Mouse (Mus musculus): ENCODE results near the gene Chst7. TPM values are rescaled to one million over a fixed set of nuclear protein-coding genes. Genes with fewer than 3 reads are reported as not detected.

Gene Chst7
- polyA plus RNA-seq, 1 experiment from 2014 or later = 3.4 TPM

DNA sequence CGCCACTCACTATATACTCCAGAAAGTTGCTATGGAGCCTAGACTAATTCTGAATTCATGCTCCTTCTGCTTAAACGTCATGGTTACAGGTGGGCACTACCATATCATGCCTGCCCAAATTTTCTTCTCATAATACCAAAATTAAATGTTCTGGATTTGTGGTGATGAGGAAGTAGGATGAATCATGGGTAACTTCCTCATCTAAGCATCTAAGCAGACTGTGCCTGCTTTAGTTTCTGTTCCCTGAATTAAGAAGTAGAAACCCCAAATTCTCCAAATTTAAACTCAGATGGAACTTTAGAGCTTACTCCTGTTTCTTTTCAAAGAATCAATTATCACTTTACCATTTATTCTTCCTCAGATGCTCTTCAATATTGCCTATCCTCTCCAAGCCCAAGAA lies 58.4 kb downstream of the Chst7 start:
- Histone ChIP-seq H3K4me3 (ENCODE audit: low read depth, low read length) (no peak overlapping the region), H3K36me3 (ENCODE audit: control insufficient read depth, insufficient read depth, low read length) (no peaks in the 10 kb centered on the region), H3K27me3 (ENCODE audit: control insufficient read depth, insufficient read depth, low read length) (no peaks in the 10 kb centered on the region), H3K27ac (ENCODE audit: low read length) (no peak overlapping the region), H3K9ac (replicated peaks; ENCODE audit: low read depth, low read length) (no peak overlapping the region), H3K4me1 (ENCODE audit: control insufficient read depth, insufficient read depth, low read length) (no peaks in the 10 kb centered on the region), H3K4me2 (replicated peaks; ENCODE audit: low read depth, low read length) (no peak overlapping the region), H3K9me3 (ENCODE audit: control insufficient read depth, low read depth, low read length) (no peaks in the 10 kb centered on the region)
- 81% methylated on average over 2 of the region's 2 CpGs for WGBS
- ATAC-seq (ENCODE audit: insufficient number of reproducible peaks, insufficient read depth, low FRiP score, low read depth) = no peak

DNA sequence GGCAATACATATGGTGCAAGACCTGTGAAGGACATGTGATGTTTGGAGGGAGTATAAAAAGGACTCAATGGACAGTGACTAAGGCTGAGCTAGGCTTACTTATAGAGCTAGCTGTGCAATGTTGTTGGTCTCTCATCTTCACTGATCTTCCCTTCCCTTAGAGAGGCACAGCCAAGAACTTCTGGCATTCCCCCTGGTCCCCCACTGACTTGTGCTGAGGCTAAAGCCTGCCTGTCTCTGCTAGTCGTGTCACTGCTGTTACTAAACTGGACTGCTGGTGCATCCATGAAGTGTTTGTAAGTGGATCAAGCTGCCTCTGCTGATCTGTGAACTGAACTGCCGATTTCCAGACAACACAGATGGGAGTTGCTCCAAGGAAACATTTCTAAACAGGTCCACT lies 66.1 kb downstream of the Chst7 start:
- H3K9me3 ChIP-seq (ENCODE audit: control insufficient read depth, low read depth, low read length) = no peaks in the 10 kb centered on the region
- ATAC-seq (ENCODE audit: insufficient number of reproducible peaks, insufficient read depth, low FRiP score, low read depth) = no peak
- no peak overlapping the region for H3K9ac ChIP-seq (replicated peaks; ENCODE audit: low read depth, low read length)
- H3K4me2 ChIP-seq (replicated peaks; ENCODE audit: low read depth, low read length) = no peak overlapping the region
- H3K4me3 ChIP-seq (ENCODE audit: low read depth, low read length) = no peak overlapping the region
- WGBS = 72% methylated on average over 2 of the region's 2 CpGs
- H3K4me1 ChIP-seq (ENCODE audit: control insufficient read depth, insufficient read depth, low read length) = no peaks in the 10 kb centered on the region
- no peak overlapping the region for H3K27ac ChIP-seq (ENCODE audit: low read length)
- no peaks in the 10 kb centered on the region for H3K27me3 ChIP-seq (ENCODE audit: control insufficient read depth, insufficient read depth, low read length)
- no peaks in the 10 kb centered on the region for H3K36me3 ChIP-seq (ENCODE audit: control insufficient read depth, insufficient read depth, low read length)

DNA sequence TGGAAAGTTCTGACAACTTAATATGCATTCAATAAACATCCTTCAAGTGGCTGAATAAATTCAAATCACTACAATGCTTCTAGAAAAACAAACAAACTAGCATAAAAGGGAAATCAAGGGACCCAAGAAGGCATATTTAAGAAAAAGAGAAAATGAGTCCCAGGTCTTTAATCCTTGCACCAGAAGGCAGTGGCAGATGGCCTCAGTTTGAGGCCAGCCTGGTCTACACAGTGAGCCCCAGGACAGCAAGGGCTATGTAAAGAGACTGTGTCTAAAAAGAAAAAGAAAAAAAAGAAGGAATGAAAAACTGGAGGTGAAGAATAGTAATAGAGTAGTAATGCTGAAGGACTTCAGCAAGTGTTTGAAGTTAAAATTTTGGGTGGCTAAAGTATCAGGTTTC lies 69.6 kb downstream of the Chst7 start:
- Histone ChIP-seq H3K4me1 (ENCODE audit: control insufficient read depth, insufficient read depth, low read length) (no peaks in the 10 kb centered on the region), H3K9me3 (ENCODE audit: control insufficient read depth, low read depth, low read length) (no peaks in the 10 kb centered on the region), H3K9ac (replicated peaks; ENCODE audit: low read depth, low read length) (no peak overlapping the region), H3K4me3 (ENCODE audit: low read depth, low read length) (no peak overlapping the region), H3K27me3 (ENCODE audit: control insufficient read depth, insufficient read depth, low read length) (no peaks in the 10 kb centered on the region), H3K4me2 (replicated peaks; ENCODE audit: low read depth, low read length) (no peak overlapping the region), H3K36me3 (ENCODE audit: control insufficient read depth, insufficient read depth, low read length) (no peaks in the 10 kb centered on the region), H3K27ac (ENCODE audit: low read length) (no peak overlapping the region)
- ATAC-seq (ENCODE audit: insufficient number of reproducible peaks, insufficient read depth, low FRiP score, low read depth) = no peak

DNA sequence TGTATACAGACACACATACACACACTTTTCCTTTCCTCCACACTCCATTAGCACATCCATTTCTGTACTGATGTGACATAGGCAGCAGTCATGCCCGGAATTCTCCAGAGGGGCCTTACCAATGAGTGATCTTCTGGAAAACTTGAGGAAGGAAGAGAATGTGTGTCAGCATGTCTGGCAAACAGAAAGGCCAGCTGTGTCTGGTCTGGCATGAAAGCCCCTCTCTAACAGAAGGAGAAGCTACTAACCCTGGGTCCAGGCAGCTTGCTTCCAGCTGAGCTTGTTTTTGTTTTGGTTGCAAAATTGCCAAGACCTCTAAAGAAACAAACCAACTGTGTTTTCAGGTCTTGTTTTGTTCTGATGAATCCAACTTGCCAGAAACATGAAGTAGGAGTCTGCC lies 70.1 kb downstream of the Chst7 start:
- H3K27me3 ChIP-seq (ENCODE audit: control insufficient read depth, insufficient read depth, low read length) = no peaks in the 10 kb centered on the region
- no peak for ATAC-seq (ENCODE audit: insufficient number of reproducible peaks, insufficient read depth, low FRiP score, low read depth)
- 85% methylated on average over 1 of the region's 1 CpGs for WGBS
- H3K4me1 ChIP-seq (ENCODE audit: control insufficient read depth, insufficient read depth, low read length) = no peaks in the 10 kb centered on the region
- no peak overlapping the region for H3K4me2 ChIP-seq (replicated peaks; ENCODE audit: low read depth, low read length)
- no peak overlapping the region for H3K9ac ChIP-seq (replicated peaks; ENCODE audit: low read depth, low read length)
- no peak overlapping the region for H3K4me3 ChIP-seq (ENCODE audit: low read depth, low read length)
- no peaks in the 10 kb centered on the region for H3K36me3 ChIP-seq (ENCODE audit: control insufficient read depth, insufficient read depth, low read length)
- H3K9me3 ChIP-seq (ENCODE audit: control insufficient read depth, low read depth, low read length) = no peaks in the 10 kb centered on the region
- no peak overlapping the region for H3K27ac ChIP-seq (ENCODE audit: low read length)

Other genes with a start within 250 kb of the Chst7 start
- 0.56 and 1.4 TPM in 2 replicates for gene Slc9a7, start 232.2 kb downstream of the Chst7 start, polyA plus RNA-seq (2014; fragmentation: Nextera tagmentation; extraction: Ambion mirVana)

Measured in stomach, embryonic 14.5 days (tissue).